Mouse (Mus musculus) T-helper 1 cell (primary cell): ENCODE data around the gene Itih1.

Source experiments
- in situ Hi-C: fragments of 300-600 bp; cut with MboI, MseI; formaldehyde crosslinking; loops from one replicate; pipeline ENCODE4 v1.15.1; 2025; ENCODE audit warnings: high pct_unique_total_duplicates

Gene Itih1

GRCm38 (mm10) chr14:30943038-30943437 lies at the start of gene Itih1:
TSS of gene Itih1 (minus strand) at chr14:30943289.
- in situ Hi-C loops: no loop called here

GRCm38 (mm10) chr14:30976222-30976621 lies 33.1 kb upstream of the Itih1 start:
- in situ Hi-C loops: no loop called here

GRCm38 (mm10) chr14:30974204-30974603 lies 31.1 kb upstream of the Itih1 start:
- in situ Hi-C loops: no loop called here

- in situ Hi-C loops: no loop called here
Observed at GRCm38 (mm10) chr14:30960366-30960765, 17.3 kb upstream of the Itih1 start.

- in situ Hi-C loops: no loop called here
Observed at GRCm38 (mm10) chr14:30959031-30959430, 15.9 kb upstream of the Itih1 start.

GRCm38 (mm10) chr14:30958517-30958916 lies 15.4 kb upstream of the Itih1 start:
- in situ Hi-C loops: no loop called here

GRCm38 (mm10) chr14:30951154-30951825 lies 8.2 kb upstream of the Itih1 start, which contains the start of gene Nek4:
TSS of gene Nek4 (plus strand) at chr14:30951377.
- in situ Hi-C loops: no loop called here

- in situ Hi-C loops: no loop called here
Observed at GRCm38 (mm10) chr14:30949986-30950385, 6.9 kb upstream of the Itih1 start.

- in situ Hi-C loops: no loop called here
Observed at GRCm38 (mm10) chr14:30944745-30945144, 1.7 kb upstream of the Itih1 start.

- in situ Hi-C loops: no loop called here
Observed at GRCm38 (mm10) chr14:30943860-30944674, 978 bp upstream of the Itih1 start.

- in situ Hi-C loops: no loop called here
Observed at GRCm38 (mm10) chr14:30942254-30942653, 835 bp downstream of the Itih1 start.

GRCm38 (mm10) chr14:30933351-30933750 lies 9.7 kb downstream of the Itih1 start:
- in situ Hi-C loops: no loop called here

- in situ Hi-C loops: no loop called here
Observed at GRCm38 (mm10) chr14:30930386-30930785, 12.7 kb downstream of the Itih1 start.

- in situ Hi-C loops: no loop called here
Observed at GRCm38 (mm10) chr14:30925492-30925891, 17.6 kb downstream of the Itih1 start.

- in situ Hi-C loops: no loop called here
Observed at GRCm38 (mm10) chr14:30923375-30924105, 19.5 kb downstream of the Itih1 start, which contains the start of gene Itih3. TSS of gene Itih3 (minus strand) at chr14:30923760.

GRCm38 (mm10) chr14:30922053-30922670 lies 20.9 kb downstream of the Itih1 start:
- in situ Hi-C loops: no loop called here

- in situ Hi-C loops: no loop called here
Observed at GRCm38 (mm10) chr14:30916516-30916915, 26.6 kb downstream of the Itih1 start.

- in situ Hi-C loops: no loop called here
Observed at GRCm38 (mm10) chr14:30913404-30913803, 29.7 kb downstream of the Itih1 start.

GRCm38 (mm10) chr14:30912641-30913040 lies 30.4 kb downstream of the Itih1 start:
- in situ Hi-C loops: no loop called here

- in situ Hi-C loops: no loop called here
Observed at GRCm38 (mm10) chr14:30911141-30911540, 31.9 kb downstream of the Itih1 start.

- in situ Hi-C loops: no loop called here
Observed at GRCm38 (mm10) chr14:30907814-30908265, 35.2 kb downstream of the Itih1 start.

GRCm38 (mm10) chr14:30906001-30906400 lies 37.1 kb downstream of the Itih1 start:
- in situ Hi-C loops: no loop called here
